Mouse (Mus musculus) neural tube, embryonic 12.5 days (tissue): ENCODE data around the gene Polr2j. TPM values are rescaled to one million over a fixed set of nuclear protein-coding genes. Genes with fewer than 3 reads are reported as not detected.

Experiments
- ATAC-seq: fragments of 200-750 bp; cut with Nextera tagmentation; 2 replicates; pipeline ENCODE4 v1.8.0; 2017; ENCODE audit warnings: low read depth, mild to moderate bottlenecking, moderate TSS enrichment, moderate library complexity; ENCODE audit not compliant: low FRiP score
- H3K27ac ChIP-seq: fragments of 300-500 bp; sonication (generic); 2 replicates; pipeline ENCODE4 v1.5.1; 2016
- H3K27me3 ChIP-seq: fragments of 300-500 bp; sonication (generic); replicated peaks from 2 replicates; pipeline ENCODE4 v1.6.1; 2016; ENCODE audit warnings: mild to moderate bottlenecking
- H3K36me3 ChIP-seq: fragments of 300-500 bp; sonication (generic); 2 replicates; pipeline ENCODE4 v1.6.1; 2016; ENCODE audit warnings: mild to moderate bottlenecking
- H3K4me1 ChIP-seq: fragments of 300-500 bp; sonication (generic); 2 replicates; pipeline ENCODE4 v1.6.1; 2016
- H3K4me2 ChIP-seq: fragments of 300-500 bp; sonication (generic); replicated peaks from 2 replicates; pipeline ENCODE4 v1.6.1; 2016; ENCODE audit warnings: mild to moderate bottlenecking
- H3K4me3 ChIP-seq: fragments of 300-500 bp; sonication (generic); 2 replicates; pipeline ENCODE4 v1.5.1; 2016
- H3K9ac ChIP-seq: fragments of 300-500 bp; sonication (generic); 2 replicates; pipeline ENCODE4 v1.6.1; 2016; ENCODE audit warnings: mild to moderate bottlenecking
- H3K9me3 ChIP-seq: fragments of 300-500 bp; sonication (generic); 2 replicates; pipeline ENCODE4 v1.6.1; 2016; ENCODE audit warnings: mild to moderate bottlenecking
- WGBS: fragments of 180-500 bp; shearing (Covaris S2); methylation state at CpG from one replicate; pipeline ENCODE4 v1.1.7; 2016; 5-methylcytosine and 5-hydroxymethylcytosine counted together
- polyA plus RNA-seq: library from polyadenylated mRNA; unstranded; fragments of >200 nt; fragmentation: Nextera tagmentation; extraction: Ambion mirVana; gene quantifications from 2 replicates; pipeline ENCODE4 v1.2.1, GENCODE M21; 2016

The Polr2j gene
- 234 and 249 TPM in 2 replicates for polyA plus RNA-seq

GRCm38 (mm10) chr5:136115891-136116783 is at the start of gene Polr2j:
Gene Polr2j, plus strand, starts transcription at chr5:136116631.
- ATAC-seq = peak; percentile 93
- Histone ChIP-seq H3K4me3 (peak within 1 kb of the TSS; percentile 90), H3K9me3 (no peaks in the 10 kb centered on the region), H3K27ac (no peak within 1 kb of the TSS), H3K27me3 (no peaks in the 10 kb centered on the region), H3K9ac (peak within 1 kb of the TSS; percentile 80), H3K4me2 (peak within 1 kb of the TSS; percentile 91), H3K4me1 (peaks cover 21% of the 10 kb centered on the region), H3K36me3 (peaks cover 16% of the 10 kb centered on the region)
- 3% methylated on average over 42 of the region's 42 CpGs for WGBS

DNA sequence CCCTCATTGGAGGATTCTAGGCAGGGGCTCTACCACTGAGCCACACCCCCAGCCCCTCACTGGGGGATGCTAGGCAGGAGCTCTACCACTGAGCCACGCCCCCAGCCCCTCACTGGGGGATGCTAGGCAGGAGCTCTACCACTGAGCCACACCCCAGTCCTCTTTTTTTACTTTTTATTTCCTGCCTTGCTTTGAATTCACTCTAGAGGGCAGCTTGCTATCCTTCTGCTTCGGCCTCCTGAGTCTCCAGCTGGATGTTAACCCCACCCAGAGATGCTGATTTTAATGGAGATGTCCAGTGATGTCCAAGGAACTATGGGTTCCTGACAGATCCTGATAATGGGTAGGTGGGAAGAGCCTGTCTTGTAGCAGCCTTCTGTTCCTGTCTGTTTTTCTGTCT is 47.0 kb upstream of the Polr2j start:
- no peaks in the 10 kb centered on the region for H3K36me3 ChIP-seq
- no peak overlapping the region for H3K4me3 ChIP-seq
- no peak overlapping the region for H3K4me2 ChIP-seq
- H3K27me3 ChIP-seq = no peaks in the 10 kb centered on the region
- H3K27ac ChIP-seq = no peak overlapping the region
- no peaks in the 10 kb centered on the region for H3K4me1 ChIP-seq
- no peak overlapping the region for H3K9ac ChIP-seq
- WGBS = 70% methylated on average over 2 of the region's 2 CpGs
- ATAC-seq = no peak
- H3K9me3 ChIP-seq = no peaks in the 10 kb centered on the region

GRCm38 (mm10) chr5:136073051-136073450 is 43.4 kb upstream of the Polr2j start:
- no peaks in the 10 kb centered on the region; the same call in 1 of the 2 replicates for H3K27me3 ChIP-seq
- H3K9ac ChIP-seq = no peak overlapping the region
- 66% methylated on average over 6 of the region's 6 CpGs for WGBS
- H3K27ac ChIP-seq = no peak overlapping the region
- no peak for ATAC-seq
- no peak overlapping the region for H3K4me3 ChIP-seq
- no peaks in the 10 kb centered on the region for H3K4me1 ChIP-seq
- H3K36me3 ChIP-seq = no peaks in the 10 kb centered on the region
- H3K4me2 ChIP-seq = no peak overlapping the region
- no peaks in the 10 kb centered on the region for H3K9me3 ChIP-seq

DNA sequence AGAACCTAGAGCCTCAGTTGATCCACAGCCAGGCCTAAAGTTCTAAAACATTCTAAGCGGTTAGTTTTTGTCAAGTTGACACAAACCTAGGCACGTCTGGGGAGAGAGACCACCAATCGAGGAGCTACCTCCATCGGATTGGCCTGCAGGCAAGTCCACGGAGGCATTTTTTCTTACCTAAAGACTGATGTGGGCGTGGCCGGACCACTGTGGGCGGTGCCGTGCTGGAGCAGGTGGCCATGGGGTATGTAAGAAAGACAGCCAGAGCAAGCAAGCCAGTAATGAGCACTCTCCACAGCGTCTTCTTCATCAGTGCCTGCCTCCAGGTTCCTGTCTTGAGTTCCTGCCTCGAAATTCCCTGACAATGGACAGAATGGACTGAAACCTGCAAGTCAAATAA is 42.9 kb upstream of the Polr2j start:
- Histone ChIP-seq H3K4me3 (no peak overlapping the region), H3K36me3 (no peaks in the 10 kb centered on the region), H3K4me1 (no peaks in the 10 kb centered on the region), H3K27me3 (no peaks in the 10 kb centered on the region; the same call in 1 of the 2 replicates), H3K9ac (no peak overlapping the region), H3K9me3 (no peaks in the 10 kb centered on the region), H3K4me2 (no peak overlapping the region), H3K27ac (no peak overlapping the region)
- no peak for ATAC-seq
- 71% methylated on average over 11 of the region's 11 CpGs for WGBS

DNA sequence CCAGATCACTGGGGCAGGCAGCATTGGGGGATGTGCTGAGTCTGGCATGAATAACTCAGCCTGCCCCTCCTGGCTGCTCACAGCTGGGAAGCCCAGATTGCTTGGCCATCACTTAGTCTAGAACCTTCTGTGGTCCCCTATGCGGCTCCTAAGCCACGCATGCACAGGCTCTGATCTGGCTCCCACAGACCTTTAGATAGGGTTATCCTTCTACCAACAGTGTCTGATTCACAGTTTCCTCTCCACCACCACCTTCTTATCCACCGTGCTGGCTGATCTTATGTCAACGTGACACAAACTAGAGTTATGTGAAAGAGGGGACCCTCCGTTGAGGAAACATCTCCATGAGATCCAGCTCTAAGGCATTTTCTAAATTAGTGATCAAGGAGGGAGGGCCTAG is 41.4 kb upstream of the Polr2j start:
- H3K27me3 ChIP-seq = no peaks in the 10 kb centered on the region; the same call in 1 of the 2 replicates
- H3K4me2 ChIP-seq = no peak overlapping the region
- WGBS = 91% methylated on average over 5 of the region's 5 CpGs
- no peak overlapping the region for H3K4me3 ChIP-seq
- no peaks in the 10 kb centered on the region for H3K4me1 ChIP-seq
- H3K9ac ChIP-seq = no peak overlapping the region
- no peak for ATAC-seq
- H3K9me3 ChIP-seq = no peaks in the 10 kb centered on the region
- H3K27ac ChIP-seq = no peak overlapping the region
- no peaks in the 10 kb centered on the region for H3K36me3 ChIP-seq

DNA sequence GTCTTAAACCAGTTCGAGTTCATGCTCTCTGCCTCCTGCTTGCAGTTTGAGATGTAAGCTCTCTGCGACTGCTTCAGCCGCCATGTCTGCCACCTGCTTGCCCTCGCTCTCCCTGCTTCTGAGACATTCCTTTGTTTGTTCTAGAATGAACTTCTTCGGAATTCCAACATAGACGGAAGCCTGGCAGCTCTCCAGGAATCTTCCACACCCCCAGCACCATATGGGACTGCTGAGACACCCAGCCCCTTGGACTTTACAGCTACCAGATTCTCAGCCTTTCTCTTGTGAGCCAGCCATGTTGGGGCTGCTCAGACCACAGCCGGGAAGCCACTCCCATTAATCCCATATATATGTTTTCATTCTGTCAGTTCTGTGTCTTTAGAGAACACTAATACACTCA is 40.1 kb upstream of the Polr2j start:
- Histone ChIP-seq H3K36me3 (no peaks in the 10 kb centered on the region), H3K9ac (no peak overlapping the region), H3K27ac (no peak overlapping the region), H3K4me1 (no peaks in the 10 kb centered on the region), H3K9me3 (no peaks in the 10 kb centered on the region), H3K4me3 (no peak overlapping the region), H3K4me2 (no peak overlapping the region), H3K27me3 (no peaks in the 10 kb centered on the region; the same call in 1 of the 2 replicates)
- 54% methylated on average over 7 of the region's 7 CpGs for WGBS
- no peak for ATAC-seq

DNA sequence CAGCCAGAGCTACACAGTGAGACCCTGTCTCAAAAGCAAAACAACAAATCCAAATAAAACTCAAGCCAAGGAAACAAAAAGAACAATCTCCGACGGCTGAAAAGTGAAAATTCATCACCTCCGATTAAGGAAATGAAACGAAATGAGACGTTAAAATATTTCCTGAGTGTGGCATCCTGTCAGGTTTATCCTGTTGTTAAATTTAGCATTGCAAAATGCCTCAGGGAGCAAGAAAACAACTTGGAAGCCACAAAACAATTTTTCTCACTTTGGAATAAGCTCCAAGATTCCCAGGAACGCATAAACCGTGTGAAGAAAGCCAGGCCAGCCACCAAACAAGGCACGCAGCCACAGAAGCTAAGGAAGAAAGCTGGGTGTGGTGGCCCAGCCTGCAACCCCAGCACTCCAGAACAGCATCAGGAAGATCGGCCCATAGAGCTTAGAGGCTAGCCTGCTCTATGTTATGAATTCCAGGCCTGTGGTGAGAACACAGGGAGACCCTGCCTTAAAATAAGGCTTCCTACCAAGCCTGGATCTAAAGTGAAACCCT is 39.4 kb upstream of the Polr2j start:
- H3K4me1 ChIP-seq = no peaks in the 10 kb centered on the region
- H3K27me3 ChIP-seq = no peaks in the 10 kb centered on the region; the same call in 1 of the 2 replicates
- H3K27ac ChIP-seq = no peak overlapping the region
- no peak overlapping the region for H3K9ac ChIP-seq
- ATAC-seq = no peak
- H3K36me3 ChIP-seq = no peaks in the 10 kb centered on the region
- H3K4me3 ChIP-seq = no peak overlapping the region
- 86% methylated on average over 9 of the region's 9 CpGs for WGBS
- no peaks in the 10 kb centered on the region for H3K9me3 ChIP-seq
- no peak overlapping the region for H3K4me2 ChIP-seq

DNA sequence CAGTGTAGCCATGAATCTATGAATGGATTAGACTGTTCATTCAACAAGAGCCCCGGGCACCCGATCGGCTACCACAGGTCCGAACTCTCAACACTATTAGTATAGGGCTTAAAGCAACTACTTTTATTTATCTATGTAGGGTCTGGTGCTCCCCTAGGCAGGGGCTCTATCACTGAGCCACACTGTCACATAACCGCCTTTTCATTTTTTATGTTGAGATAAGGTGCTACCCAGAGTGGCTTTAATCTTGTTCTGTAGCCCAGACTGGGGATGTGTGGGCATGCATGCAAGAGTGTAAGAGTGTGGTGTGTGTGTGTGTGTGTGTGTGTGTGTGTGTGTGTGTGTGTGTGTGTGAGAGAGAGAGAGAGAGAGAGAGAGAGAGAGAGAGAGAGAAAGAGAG is 38.3 kb upstream of the Polr2j start:
- no peaks in the 10 kb centered on the region for H3K9me3 ChIP-seq
- H3K27ac ChIP-seq = no peak overlapping the region
- H3K4me1 ChIP-seq = no peaks in the 10 kb centered on the region
- no peaks in the 10 kb centered on the region; the same call in 1 of the 2 replicates for H3K27me3 ChIP-seq
- no peak for ATAC-seq
- H3K36me3 ChIP-seq = no peaks in the 10 kb centered on the region
- no peak overlapping the region for H3K4me2 ChIP-seq
- no peak overlapping the region for H3K9ac ChIP-seq
- 93% methylated on average over 5 of the region's 5 CpGs for WGBS
- no peak overlapping the region for H3K4me3 ChIP-seq

DNA sequence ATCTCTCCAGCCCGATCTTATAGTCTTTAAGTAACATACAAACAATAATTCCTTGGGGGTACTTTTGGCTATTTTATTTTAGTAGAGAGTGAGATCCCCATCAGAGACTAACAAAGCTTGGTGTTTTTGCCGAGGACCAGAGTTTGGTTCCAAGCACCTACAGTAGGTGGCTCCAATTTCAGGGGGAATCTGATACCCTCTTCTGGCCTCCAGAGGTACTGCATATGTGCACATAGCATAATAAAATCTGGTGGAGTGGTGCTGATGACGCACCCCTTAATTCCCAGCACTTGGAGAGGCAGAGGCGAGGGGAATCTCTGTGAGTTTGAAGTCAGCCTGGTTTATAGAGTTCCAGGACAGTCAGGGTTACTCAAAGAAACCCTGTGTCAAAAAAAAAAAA is 34.1 kb upstream of the Polr2j start:
- H3K4me1 ChIP-seq = peaks cover 17% of the 10 kb centered on the region
- no peak for ATAC-seq
- no peak overlapping the region for H3K4me3 ChIP-seq

DNA sequence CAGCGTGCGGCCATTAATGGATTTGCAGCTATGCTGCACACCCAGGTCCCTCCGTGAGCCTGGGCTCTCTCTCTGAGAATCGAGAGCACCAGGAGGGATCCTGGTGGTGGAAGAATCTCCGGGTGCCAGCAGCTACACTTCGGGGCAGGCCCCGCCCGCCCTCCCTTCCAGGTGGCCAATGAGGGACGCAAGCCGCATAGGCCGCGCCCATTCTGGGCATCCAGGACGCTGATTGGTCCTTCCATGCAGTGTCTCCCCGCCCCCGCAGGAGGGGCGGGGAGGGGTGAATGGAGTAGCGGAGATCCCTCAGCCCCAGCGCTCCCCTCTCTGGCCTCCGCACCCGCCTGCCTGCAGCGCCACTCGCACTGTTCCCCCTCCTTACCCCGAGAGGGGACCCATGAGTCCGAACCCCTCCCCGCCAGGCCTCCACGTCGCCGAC is 32.7 kb upstream of the Polr2j start, which contains the start of gene Rasa4:
TSS of gene Rasa4 (plus strand) at position 248 of the 439 bp plus-strand sequence.
- Histone ChIP-seq H3K4me3 (peak within 1 kb of the TSS; percentile 52), H3K27ac (no peak within 1 kb of the TSS), H3K9me3 (no peaks in the 10 kb centered on the region), H3K4me1 (peaks cover 17% of the 10 kb centered on the region), H3K36me3 (no peaks in the 10 kb centered on the region), H3K4me2 (peak within 1 kb of the TSS; percentile 83), H3K9ac (peak within 1 kb of the TSS; percentile 49; the same call in 1 of the 2 replicates), H3K27me3 (peaks cover 14% of the 10 kb centered on the region)
- ATAC-seq = peak; percentile 93
- WGBS = under 1% methylated on average over 27 of the region's 28 CpGs

More for the DNA sequence above, 34.1 kb upstream of the Polr2j start:
- H3K27ac ChIP-seq = no peak overlapping the region
- H3K9ac ChIP-seq = no peak overlapping the region
- H3K4me2 ChIP-seq = no peak overlapping the region
- no peaks in the 10 kb centered on the region for H3K9me3 ChIP-seq
- 76% methylated on average over 4 of the region's 4 CpGs for WGBS
- peaks cover 14% of the 10 kb centered on the region for H3K27me3 ChIP-seq
- H3K36me3 ChIP-seq = no peaks in the 10 kb centered on the region

- Histone ChIP-seq H3K4me1 (peaks cover 17% of the 10 kb centered on the region), H3K4me2 (peak overlapping the region; percentile 83), H3K36me3 (no peaks in the 10 kb centered on the region), H3K27ac (no peak overlapping the region), H3K9me3 (no peaks in the 10 kb centered on the region), H3K4me3 (peak overlapping the region; percentile 52), H3K9ac (peak overlapping the region; percentile 49; the same call in 1 of the 2 replicates), H3K27me3 (peaks cover 14% of the 10 kb centered on the region)
- ATAC-seq = peak; percentile 26; the same call in 1 of the 2 replicates
- 2% methylated on average over 23 of the region's 23 CpGs for WGBS
Observed at GRCm38 (mm10) chr5:136084144-136084881, 32.1 kb upstream of the Polr2j start.
